Mouse (Mus musculus) spleen, postnatal 0 days (tissue): Measurements from ENCODE around the gene Rhox13. TPM values are rescaled to one million over a fixed set of nuclear protein-coding genes. Genes with fewer than 3 reads are reported as not detected.

Source experiments
- polyA plus RNA-seq: library from polyadenylated mRNA; unstranded; fragments of >200 nt; fragmentation: Nextera tagmentation; extraction: Ambion mirVana; gene quantifications from 2 replicates; pipeline ENCODE4 v1.2.1, GENCODE M21; 2015

Gene Rhox13
- polyA plus RNA-seq = not detected in 2 replicates

GRCm38 (mm10) chrX:38120982-38121381, at the start of gene Rhox13:
Gene Rhox13 (plus strand): TSS chrX:38121219.

GRCm38 (mm10) chrX:38085041-38085440, 36.0 kb upstream of the Rhox13 start, which contains the start of gene Rhox11:
Gene Rhox11 (minus strand): TSS chrX:38085141.

GRCm38 (mm10) chrX:38110807-38111206, 10.2 kb upstream of the Rhox13 start, which contains the start of gene Rhox12:
Gene Rhox12 (minus strand): TSS chrX:38110907.

Other genes with a start within 250 kb of the Rhox13 start
- gene Rhox8, start 242.3 kb upstream of the Rhox13 start, polyA plus RNA-seq = 0.10 and 0.35 TPM in 2 replicates
- gene Rhox7b, start 224.0 kb upstream of the Rhox13 start, polyA plus RNA-seq = not detected in 2 replicates
- gene Rhox9, start 219.4 kb upstream of the Rhox13 start, polyA plus RNA-seq = not detected in 2 replicates
- not detected in 2 replicates for gene Btg1-ps1, start 102.4 kb upstream of the Rhox13 start, polyA plus RNA-seq
- gene Btg1-ps2, start 78.1 kb upstream of the Rhox13 start, polyA plus RNA-seq = not detected in 2 replicates
- not detected in 2 replicates for gene Rhox10, start 54.7 kb upstream of the Rhox13 start, polyA plus RNA-seq
- gene Rhox11, start 36.1 kb upstream of the Rhox13 start, polyA plus RNA-seq = not detected in 2 replicates
- gene Rhox12, start 10.3 kb upstream of the Rhox13 start, polyA plus RNA-seq = not detected in 2 replicates
- gene Zbtb33, start 68.6 kb downstream of the Rhox13 start, polyA plus RNA-seq = 1.00 and 1.4 TPM in 2 replicates
- 14.7 and 20.6 TPM in 2 replicates for gene Tmem255a, start 131.2 kb downstream of the Rhox13 start, polyA plus RNA-seq
- 0.02 TPM in 1 of 2 replicates, not detected in the other for gene Atp1b4, start 195.0 kb downstream of the Rhox13 start, polyA plus RNA-seq